Mouse (Mus musculus): Measurements from ENCODE around the gene Psme2.

Gene Psme2

GRCm38 (mm10) chr14:55590748-55591330 lies at the start of gene Psme2:
Gene Psme2, minus strand, starts transcription at chr14:55591113.
- no peak for TF ChIP-seq NANOG (IDR thresholded peaks at IDR 0.05; ENCODE audit: borderline replicate concordance, low read length)
- TF ChIP-seq POU5F1 (IDR thresholded peaks at IDR 0.05; ENCODE audit: borderline replicate concordance, low read length), result no peak
- H3K4me1 ChIP-seq (replicated peaks; ENCODE audit: low read depth, low read length), result peaks cover 49% of the 10 kb centered on the region
- peak within 1 kb of the TSS; percentile 99 for H3K4me3 ChIP-seq (replicated peaks; ENCODE audit: low read length)

DNA sequence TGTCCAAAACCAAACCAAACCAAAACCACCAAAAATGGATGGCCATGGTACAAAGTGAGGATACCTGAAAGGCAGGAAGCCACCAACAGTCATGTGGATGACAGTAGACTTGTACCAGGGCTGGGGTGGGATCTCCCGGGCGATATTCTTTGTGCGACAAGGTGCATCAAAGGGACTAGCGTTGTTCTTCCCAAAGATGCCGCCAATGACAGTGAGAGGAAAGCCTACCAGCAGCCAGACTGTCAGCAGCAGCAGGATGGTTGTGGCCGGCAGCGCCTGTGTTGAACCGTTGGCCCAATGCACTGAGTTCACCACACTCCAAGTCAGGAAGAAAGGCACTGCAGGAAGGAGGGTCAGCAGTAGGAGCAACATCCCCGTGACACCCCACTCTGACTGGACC lies 46.9 kb upstream of the Psme2 start, which contains the start of gene Gm49378:
Gene Gm49378 (minus strand): TSS at position 101 of the 400 bp plus-strand sequence.
- H3K9me3 ChIP-seq (ENCODE audit: low read length), result no peaks in the 10 kb centered on the region
- TF ChIP-seq NANOG (IDR thresholded peaks at IDR 0.05; ENCODE audit: borderline replicate concordance, low read length), result no peak
- TF ChIP-seq POU5F1 (IDR thresholded peaks at IDR 0.05; ENCODE audit: borderline replicate concordance, low read length), result no peak
- TF ChIP-seq CTCF (conservative IDR thresholded peaks at IDR 0.05; ENCODE audit: low read length), result no peak
- H3K4me1 ChIP-seq (replicated peaks; ENCODE audit: low read depth, low read length), result peaks cover 72% of the 10 kb centered on the region

More at GRCm38 (mm10) chr14:55590748-55591330, at the start of gene Psme2:
- Histone ChIP-seq H3K36me3 (ENCODE audit: insufficient read depth, low read length) (peaks cover 49% of the 10 kb centered on the region), H3K9me3 (ENCODE audit: low read length) (no peaks in the 10 kb centered on the region), H3K27me3 (ENCODE audit: insufficient read depth, low read length) (no peaks in the 10 kb centered on the region)

GRCm38 (mm10) chr14:55635523-55636007 lies 44.7 kb upstream of the Psme2 start, which contains the start of gene Ipo4:
Gene Ipo4, minus strand, starts transcription at chr14:55635957.
- H3K27me3 ChIP-seq (ENCODE audit: insufficient read depth, low read length), result no peaks in the 10 kb centered on the region
- peaks cover 54% of the 10 kb centered on the region for H3K4me1 ChIP-seq (replicated peaks; ENCODE audit: low read depth, low read length)
- no peaks in the 10 kb centered on the region for H3K9me3 ChIP-seq (ENCODE audit: low read length)
- H3K36me3 ChIP-seq (ENCODE audit: insufficient read depth, low read length), result peaks cover 84% of the 10 kb centered on the region
- TF ChIP-seq CTCF (conservative IDR thresholded peaks at IDR 0.05; ENCODE audit: low read length) (no peak), NANOG (IDR thresholded peaks at IDR 0.05; ENCODE audit: borderline replicate concordance, low read length) (no peak), POU5F1 (IDR thresholded peaks at IDR 0.05; ENCODE audit: borderline replicate concordance, low read length) (no peak)
- H3K4me3 ChIP-seq (replicated peaks; ENCODE audit: low read length), result peak within 1 kb of the TSS; percentile 91

More for the DNA sequence above, 46.9 kb upstream of the Psme2 start, which contains the start of gene Gm49378:
- peaks cover 72% of the 10 kb centered on the region for H3K36me3 ChIP-seq (ENCODE audit: insufficient read depth, low read length)
- no peaks in the 10 kb centered on the region for H3K27me3 ChIP-seq (ENCODE audit: insufficient read depth, low read length)
- H3K4me3 ChIP-seq (replicated peaks; ENCODE audit: low read length), result no peak within 1 kb of the TSS

GRCm38 (mm10) chr14:55634874-55635522 lies 44.1 kb upstream of the Psme2 start:
- Histone ChIP-seq H3K27me3 (ENCODE audit: insufficient read depth, low read length) (no peaks in the 10 kb centered on the region), H3K9me3 (ENCODE audit: low read length) (no peaks in the 10 kb centered on the region), H3K36me3 (ENCODE audit: insufficient read depth, low read length) (peaks cover 84% of the 10 kb centered on the region), H3K4me1 (replicated peaks; ENCODE audit: low read depth, low read length) (peaks cover 54% of the 10 kb centered on the region), H3K4me3 (replicated peaks; ENCODE audit: low read length) (peak overlapping the region; percentile 91)
- TF ChIP-seq NANOG (IDR thresholded peaks at IDR 0.05; ENCODE audit: borderline replicate concordance, low read length) (no peak), CTCF (conservative IDR thresholded peaks at IDR 0.05; ENCODE audit: low read length) (no peak)

- no peaks in the 10 kb centered on the region for H3K9me3 ChIP-seq (ENCODE audit: low read length)
- TF ChIP-seq CTCF (conservative IDR thresholded peaks at IDR 0.05; ENCODE audit: low read length), result peak; percentile 92
- TF ChIP-seq POU5F1 (IDR thresholded peaks at IDR 0.05; ENCODE audit: borderline replicate concordance, low read length), result no peak
- peaks cover 53% of the 10 kb centered on the region for H3K4me1 ChIP-seq (replicated peaks; ENCODE audit: low read depth, low read length)
- H3K4me3 ChIP-seq (replicated peaks; ENCODE audit: low read length), result no peak overlapping the region
- no peaks in the 10 kb centered on the region for H3K27me3 ChIP-seq (ENCODE audit: insufficient read depth, low read length)
- H3K36me3 ChIP-seq (ENCODE audit: insufficient read depth, low read length), result peaks cover 99% of the 10 kb centered on the region
Measured at GRCm38 (mm10) chr14:55629312-55629711, 38.4 kb upstream of the Psme2 start.

- Histone ChIP-seq H3K27me3 (ENCODE audit: insufficient read depth, low read length) (no peaks in the 10 kb centered on the region), H3K4me1 (replicated peaks; ENCODE audit: low read depth, low read length) (peaks cover 53% of the 10 kb centered on the region), H3K36me3 (ENCODE audit: insufficient read depth, low read length) (peaks cover 97% of the 10 kb centered on the region), H3K9me3 (ENCODE audit: low read length) (no peaks in the 10 kb centered on the region), H3K4me3 (replicated peaks; ENCODE audit: low read length) (no peak overlapping the region)
- TF ChIP-seq NANOG (IDR thresholded peaks at IDR 0.05; ENCODE audit: borderline replicate concordance, low read length) (no peak), POU5F1 (IDR thresholded peaks at IDR 0.05; ENCODE audit: borderline replicate concordance, low read length) (no peak), CTCF (conservative IDR thresholded peaks at IDR 0.05; ENCODE audit: low read length) (no peak)
Measured at GRCm38 (mm10) chr14:55628077-55628827, 37.3 kb upstream of the Psme2 start.

DNA sequence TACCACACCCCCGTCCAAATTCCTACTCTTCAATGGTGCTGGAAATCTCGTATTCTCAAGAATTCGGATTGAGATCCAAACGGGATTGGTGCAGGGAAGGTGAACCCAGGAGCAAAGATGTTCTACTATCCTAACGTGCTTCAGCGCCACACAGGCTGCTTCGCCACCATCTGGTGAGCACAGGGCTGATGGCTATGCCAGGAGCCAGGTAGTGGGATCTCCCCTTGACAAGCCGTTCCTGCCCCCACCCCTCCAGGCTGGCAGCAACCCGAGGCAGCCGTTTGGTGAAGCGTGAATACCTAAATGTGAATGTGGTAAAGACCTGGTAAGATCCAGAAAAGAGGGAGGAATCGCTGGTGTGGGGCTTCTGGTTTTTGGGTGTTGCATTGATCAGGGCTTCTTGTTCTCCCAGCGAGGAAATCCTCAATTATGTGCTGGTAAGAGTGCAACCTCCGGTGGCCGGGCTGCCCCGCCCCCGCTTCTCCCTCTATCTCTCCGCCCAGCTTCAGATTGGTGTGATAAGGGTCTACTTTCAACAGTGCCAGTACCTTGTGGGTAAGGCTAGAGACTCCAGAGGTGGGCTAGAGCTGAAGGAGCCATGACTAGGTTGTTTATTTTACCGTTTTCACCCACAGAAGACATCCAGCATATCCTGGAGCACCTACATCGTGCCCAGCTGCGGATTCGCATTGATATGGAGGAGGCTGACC lies 27.7 kb upstream of the Psme2 start:
- H3K4me3 ChIP-seq (replicated peaks; ENCODE audit: low read length), result peak overlapping the region; percentile 61
- H3K36me3 ChIP-seq (ENCODE audit: insufficient read depth, low read length), result peaks cover 2% of the 10 kb centered on the region; the same call in 1 of the 2 replicates
- TF ChIP-seq NANOG (IDR thresholded peaks at IDR 0.05; ENCODE audit: borderline replicate concordance, low read length) (no peak), POU5F1 (IDR thresholded peaks at IDR 0.05; ENCODE audit: borderline replicate concordance, low read length) (no peak), CTCF (conservative IDR thresholded peaks at IDR 0.05; ENCODE audit: low read length) (no peak)
- H3K9me3 ChIP-seq (ENCODE audit: low read length), result no peaks in the 10 kb centered on the region
- H3K27me3 ChIP-seq (ENCODE audit: insufficient read depth, low read length), result peaks cover 25% of the 10 kb centered on the region
- H3K4me1 ChIP-seq (replicated peaks; ENCODE audit: low read depth, low read length), result peaks cover 38% of the 10 kb centered on the region

- Histone ChIP-seq H3K4me1 (replicated peaks; ENCODE audit: low read depth, low read length) (peaks cover 29% of the 10 kb centered on the region), H3K4me3 (replicated peaks; ENCODE audit: low read length) (peak within 1 kb of the TSS; percentile 61), H3K9me3 (ENCODE audit: low read length) (no peaks in the 10 kb centered on the region), H3K36me3 (ENCODE audit: insufficient read depth, low read length) (no peaks in the 10 kb centered on the region), H3K27me3 (ENCODE audit: insufficient read depth, low read length) (peaks cover 25% of the 10 kb centered on the region)
- TF ChIP-seq POU5F1 (IDR thresholded peaks at IDR 0.05; ENCODE audit: borderline replicate concordance, low read length) (no peak), NANOG (IDR thresholded peaks at IDR 0.05; ENCODE audit: borderline replicate concordance, low read length) (no peak), CTCF (conservative IDR thresholded peaks at IDR 0.05; ENCODE audit: low read length) (no peak)
Measured at GRCm38 (mm10) chr14:55617822-55618221, 26.9 kb upstream of the Psme2 start, which contains the start of gene Rec8. Gene Rec8, plus strand, starts transcription at chr14:55618037.
